ENCODE assay signal across 10 mouse cellular contexts in the genomic region with DNA sequence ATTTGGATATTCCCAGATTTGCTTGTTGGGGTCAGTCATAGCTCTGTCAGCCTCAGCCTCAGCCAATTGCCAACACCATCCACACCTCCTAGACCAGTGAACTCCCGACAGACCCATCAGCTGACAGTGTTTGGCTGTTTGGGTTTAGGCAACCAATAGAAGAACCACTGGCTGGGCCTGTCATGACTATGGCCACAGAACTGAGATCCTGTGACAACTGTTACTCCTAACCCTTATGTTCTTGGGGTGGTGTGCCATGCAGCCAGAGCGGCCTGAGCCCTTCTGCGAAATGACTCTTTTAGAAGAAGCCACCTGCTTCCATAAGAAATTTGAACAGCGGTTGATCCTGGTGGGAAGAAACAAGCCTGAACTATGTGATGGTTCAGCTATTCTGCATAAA. TPM values are rescaled to one million over a fixed set of nuclear protein-coding genes. Genes with fewer than 3 reads are reported as not detected.
"Had no signal": no experiment of that assay in that cellular context is flagged by ENCODE, and none has a peak within 500 bp of the region (broad histone marks: within the 10 kb centered on the region; RNA-seq: fewer than 3 reads in every experiment).

No protein-coding gene starts in this region.

- H3K4me2 ChIP-seq: neural tube, embryonic 15.5 days; stomach, embryonic 15.5 days had no signal

- H3K9ac ChIP-seq: neural tube, embryonic 15.5 days; stomach, embryonic 15.5 days had no signal

- H3K4me3 ChIP-seq: neural tube, embryonic 15.5 days; stomach, embryonic 15.5 days had no signal

- H3K9me3 ChIP-seq: neural tube, embryonic 15.5 days; stomach, embryonic 15.5 days had no signal

- DNase-seq: thymus, adult 18-20 months had no signal

- H3K36me3 ChIP-seq: neural tube, embryonic 15.5 days; stomach, embryonic 15.5 days had no signal

- H3K27me3 ChIP-seq: stomach, embryonic 15.5 days had no signal

- H3K4me1 ChIP-seq: stomach, embryonic 15.5 days had no signal

- H3K27ac ChIP-seq: neural tube, embryonic 15.5 days; stomach, embryonic 15.5 days; stomach, postnatal 0 days had no signal

RNA-seq across cellular contexts. Expression of gene Tbata, which starts 39.4 kb away (rescaled TPM):
- total RNA-seq: neutrophil, adult 5-6 weeks had no signal
- polyA plus RNA-seq: neural tube, embryonic 14.5 days; neural tube, embryonic 15.5 days; small intestine, adult 2 months; spleen, adult 2 months; stomach, embryonic 14.5 days; stomach, embryonic 15.5 days; stomach, embryonic 16.5 days had no signal
